Mouse (Mus musculus) T-helper 17 cell (primary cell): ENCODE measurements at regions not wholly inside any gene's neighbourhood (a gene's known extent, or its start where the extent isn't known, plus 50 kb on each side); places are given as distances from the start of the nearest gene placed in this dataset.

Experiments
- in situ Hi-C, 2 experiments: fragments of 300-600 bp; cut with MboI, MseI; formaldehyde crosslinking; loops; 1 replicate in 1 of 2; 2 replicates in 1 of 2; pipeline ENCODE4 v1.15.1; 2025; ENCODE audit warnings: high pct_unique_total_duplicates in 2 of 2

GRCm38 (mm10) chr6:84441721-84442480 lies 151.8 kb downstream of the Cyp26b1 start:
- in situ Hi-C loops = loop anchor here in 1 of 2 experiments (5.0 kb wide), 1 partner anchor 65 kb away; no protein-coding TSS in a partner anchor

- in situ Hi-C loops = no loop called here
These were observed 157.0 kb downstream of the Cyp26b1 start for GRCm38 (mm10) chr6:84436716-84437115.

- in situ Hi-C loops = no loop called here
These were observed 159.2 kb downstream of the Cyp26b1 start for GRCm38 (mm10) chr6:84434532-84434931.

- in situ Hi-C loops = no loop called here
These were observed 162.1 kb downstream of the Cyp26b1 start for GRCm38 (mm10) chr6:84431622-84431955.

- in situ Hi-C loops = no loop called here
These were observed 162.6 kb downstream of the Cyp26b1 start for GRCm38 (mm10) chr6:84430925-84431621.

- in situ Hi-C loops = no loop called here
These were observed 163.6 kb downstream of the Cyp26b1 start for GRCm38 (mm10) chr6:84430146-84430545.

- in situ Hi-C loops = loop anchor here in 1 of 2 experiments (5.0 kb wide), 1 partner anchor 153 kb away; no protein-coding TSS in a partner anchor
These were observed 164.5 kb downstream of the Cyp26b1 start for GRCm38 (mm10) chr6:84429247-84429646.

GRCm38 (mm10) chr6:84426691-84427090 lies 167.0 kb downstream of the Cyp26b1 start:
- in situ Hi-C loops = loop anchor here in 1 of 2 experiments (5.0 kb wide), 1 partner anchor 156 kb away; no protein-coding TSS in a partner anchor

- in situ Hi-C loops = loop anchor here in 1 of 2 experiments (5.0 kb wide), 1 partner anchor 156 kb away; no protein-coding TSS in a partner anchor
These were observed 167.9 kb downstream of the Cyp26b1 start for GRCm38 (mm10) chr6:84425823-84426222.

- in situ Hi-C loops = loop anchor here in 1 of 2 experiments (25.0 kb wide), 1 partner anchor 489 kb away; no protein-coding TSS in a partner anchor
These were observed 170.8 kb downstream of the Cyp26b1 start for GRCm38 (mm10) chr6:84422946-84423345.

- in situ Hi-C loops = loop anchor here (10.0 to 25.0 kb wide), 4 partner anchors 493 to 685 kb away; no protein-coding TSS in a partner anchor
These were observed 174.0 kb downstream of the Cyp26b1 start for GRCm38 (mm10) chr6:84419691-84420090.

GRCm38 (mm10) chr6:84419281-84419680 lies 174.4 kb downstream of the Cyp26b1 start:
- in situ Hi-C loops = loop anchor here (10.0 to 25.0 kb wide), 4 partner anchors 493 to 686 kb away; no protein-coding TSS in a partner anchor

- in situ Hi-C loops = loop anchor here (10.0 to 25.0 kb wide), 4 partner anchors 495 to 688 kb away; no protein-coding TSS in a partner anchor
These were observed 176.6 kb downstream of the Cyp26b1 start for GRCm38 (mm10) chr6:84416992-84417636.

- in situ Hi-C loops = loop anchor here (5.0 to 25.0 kb wide), 5 partner anchors 178 to 690 kb away; partner anchors contain the start of gene Cyp26b1 (in 1 of the 2)
These were observed 179.3 kb downstream of the Cyp26b1 start for GRCm38 (mm10) chr6:84414400-84414799.

- in situ Hi-C loops = loop anchor here (5.0 to 25.0 kb wide), 5 partner anchors 182 to 695 kb away; partner anchors contain the start of gene Cyp26b1 (in 1 of the 2)
These were observed 183.7 kb downstream of the Cyp26b1 start for GRCm38 (mm10) chr6:84409863-84410513.

- in situ Hi-C loops = loop anchor here in 1 of 2 experiments (25.0 kb wide), 1 partner anchor 504 kb away; no protein-coding TSS in a partner anchor
These were observed 185.2 kb downstream of the Cyp26b1 start for GRCm38 (mm10) chr6:84408513-84408912.

GRCm38 (mm10) chr6:84407773-84408172 lies 185.9 kb downstream of the Cyp26b1 start:
- in situ Hi-C loops = loop anchor here in 1 of 2 experiments (25.0 kb wide), 1 partner anchor 505 kb away; no protein-coding TSS in a partner anchor

- in situ Hi-C loops = loop anchor here in 1 of 2 experiments (25.0 kb wide), 1 partner anchor 508 kb away; no protein-coding TSS in a partner anchor
These were observed 189.0 kb downstream of the Cyp26b1 start for GRCm38 (mm10) chr6:84404695-84405094.

GRCm38 (mm10) chr6:84402431-84402830 lies 191.3 kb downstream of the Cyp26b1 start:
- in situ Hi-C loops = loop anchor here in 1 of 2 experiments (25.0 kb wide), 1 partner anchor 510 kb away; no protein-coding TSS in a partner anchor

- in situ Hi-C loops = no loop called here
These were observed 199.1 kb downstream of the Cyp26b1 start for GRCm38 (mm10) chr6:84394496-84395090.
